Mouse (Mus musculus): ENCODE data around the gene Tmc8. TPM values are rescaled to one million over a fixed set of nuclear protein-coding genes. Genes with fewer than 3 reads are reported as not detected.

Gene Tmc8
- polyA plus RNA-seq, 1 experiment from 2014 or later: 1.5 TPM

GRCm38 (mm10) chr11:117776085-117776792, 5.6 kb upstream of the Tmc8 start:
- WGBS: 91% methylated on average over 14 of the region's 14 CpGs
- H3K4me3 ChIP-seq: no peak overlapping the region
- no peak overlapping the region; the same call in 1 of the 2 replicates for H3K27ac ChIP-seq
- no peaks in the 10 kb centered on the region for H3K9me3 ChIP-seq (replicated peaks)
- no peak for DNase-seq (ENCODE audit: low spot score)
- H3K4me1 ChIP-seq: peaks cover 36% of the 10 kb centered on the region
- H3K36me3 ChIP-seq: peaks cover 69% of the 10 kb centered on the region
- peaks cover 2% of the 10 kb centered on the region for H3K27me3 ChIP-seq (ENCODE audit: low read depth, poor library complexity, severe bottlenecking)

- Histone ChIP-seq H3K4me3 (no peak overlapping the region), H3K27me3 (ENCODE audit: low read depth, poor library complexity, severe bottlenecking) (peaks cover 10% of the 10 kb centered on the region), H3K36me3 (peaks cover 61% of the 10 kb centered on the region), H3K4me1 (peaks cover 45% of the 10 kb centered on the region), H3K27ac (no peak overlapping the region), H3K9me3 (replicated peaks) (no peaks in the 10 kb centered on the region)
- no peak for DNase-seq (ENCODE audit: low spot score)
- 91% methylated on average over 5 of the region's 5 CpGs for whole genome bisulfite sequencing
These were observed 4.8 kb upstream of the Tmc8 start for GRCm38 (mm10) chr11:117777111-117777510.

GRCm38 (mm10) chr11:117778031-117778430, 3.8 kb upstream of the Tmc8 start:
- peak overlapping the region; percentile 91; the same call in 1 of the 2 replicates for H3K27ac ChIP-seq
- peaks cover 54% of the 10 kb centered on the region for H3K4me1 ChIP-seq
- DNase-seq (ENCODE audit: low spot score): no peak
- H3K4me3 ChIP-seq: no peak overlapping the region
- H3K36me3 ChIP-seq: peaks cover 51% of the 10 kb centered on the region
- peaks cover 20% of the 10 kb centered on the region for H3K27me3 ChIP-seq (ENCODE audit: low read depth, poor library complexity, severe bottlenecking)
- 94% methylated on average over 11 of the region's 11 CpGs for WGBS
- H3K9me3 ChIP-seq (replicated peaks): no peaks in the 10 kb centered on the region

GRCm38 (mm10) chr11:117778851-117779433, 2.9 kb upstream of the Tmc8 start:
- H3K4me3 ChIP-seq: peak overlapping the region; percentile 66
- DNase-seq (ENCODE audit: low spot score): peak; percentile 53
- no peaks in the 10 kb centered on the region for H3K9me3 ChIP-seq (replicated peaks)
- 52% methylated on average over 12 of the region's 12 CpGs for whole genome bisulfite sequencing
- peak overlapping the region; percentile 91 for H3K27ac ChIP-seq
- peaks cover 42% of the 10 kb centered on the region for H3K36me3 ChIP-seq
- H3K27me3 ChIP-seq (ENCODE audit: low read depth, poor library complexity, severe bottlenecking): peaks cover 29% of the 10 kb centered on the region
- peaks cover 62% of the 10 kb centered on the region for H3K4me1 ChIP-seq

- Histone ChIP-seq H3K27me3 (ENCODE audit: low read depth, poor library complexity, severe bottlenecking) (peaks cover 35% of the 10 kb centered on the region), H3K27ac (peak overlapping the region; percentile 91), H3K4me1 (peaks cover 62% of the 10 kb centered on the region), H3K9me3 (replicated peaks) (no peaks in the 10 kb centered on the region), H3K4me3 (peak overlapping the region; percentile 66), H3K36me3 (peaks cover 36% of the 10 kb centered on the region)
- peak; percentile 76 for DNase-seq (ENCODE audit: low spot score)
- WGBS: 3% methylated on average over 38 of the region's 38 CpGs
These were observed 2.3 kb upstream of the Tmc8 start for GRCm38 (mm10) chr11:117779434-117780198.

GRCm38 (mm10) chr11:117780199-117780515, 1.7 kb upstream of the Tmc8 start:
- peaks cover 30% of the 10 kb centered on the region for H3K36me3 ChIP-seq
- DNase-seq (ENCODE audit: low spot score): no peak
- peaks cover 62% of the 10 kb centered on the region for H3K4me1 ChIP-seq
- 1% methylated on average over 17 of the region's 17 CpGs for WGBS
- H3K4me3 ChIP-seq: peak overlapping the region; percentile 66
- no peaks in the 10 kb centered on the region for H3K9me3 ChIP-seq (replicated peaks)
- H3K27me3 ChIP-seq (ENCODE audit: low read depth, poor library complexity, severe bottlenecking): peaks cover 41% of the 10 kb centered on the region
- H3K27ac ChIP-seq: peak overlapping the region; percentile 91

GRCm38 (mm10) chr11:117780582-117781111, 1.2 kb upstream of the Tmc8 start:
- Histone ChIP-seq H3K4me1 (peaks cover 62% of the 10 kb centered on the region), H3K4me3 (peak overlapping the region; percentile 66), H3K36me3 (peaks cover 25% of the 10 kb centered on the region), H3K27me3 (ENCODE audit: low read depth, poor library complexity, severe bottlenecking) (peaks cover 41% of the 10 kb centered on the region), H3K9me3 (replicated peaks) (no peaks in the 10 kb centered on the region), H3K27ac (peak overlapping the region; percentile 91)
- DNase-seq (ENCODE audit: low spot score): peak; percentile 89
- under 1% methylated on average over 19 of the region's 19 CpGs for WGBS

GRCm38 (mm10) chr11:117781199-117781821, 566 bp upstream of the Tmc8 start:
- WGBS: 20% methylated on average over 18 of the region's 18 CpGs
- peaks cover 19% of the 10 kb centered on the region for H3K36me3 ChIP-seq
- H3K4me1 ChIP-seq: peaks cover 65% of the 10 kb centered on the region
- H3K4me3 ChIP-seq: peak overlapping the region; percentile 66
- peak overlapping the region; percentile 91 for H3K27ac ChIP-seq
- peak; percentile 50 for DNase-seq (ENCODE audit: low spot score)
- no peaks in the 10 kb centered on the region for H3K9me3 ChIP-seq (replicated peaks)
- peaks cover 41% of the 10 kb centered on the region for H3K27me3 ChIP-seq (ENCODE audit: low read depth, poor library complexity, severe bottlenecking)

GRCm38 (mm10) chr11:117782705-117783034, 794 bp downstream of the Tmc8 start:
- no peak for DNase-seq (ENCODE audit: low spot score)
- H3K27me3 ChIP-seq (ENCODE audit: low read depth, poor library complexity, severe bottlenecking): peaks cover 41% of the 10 kb centered on the region
- peaks cover 71% of the 10 kb centered on the region for H3K4me1 ChIP-seq
- peaks cover 6% of the 10 kb centered on the region for H3K36me3 ChIP-seq
- 52% methylated on average over 9 of the region's 9 CpGs for WGBS
- H3K27ac ChIP-seq: peak overlapping the region; percentile 76
- peak overlapping the region; percentile 48 for H3K4me3 ChIP-seq
- H3K9me3 ChIP-seq (replicated peaks): no peaks in the 10 kb centered on the region

GRCm38 (mm10) chr11:117783089-117783488, 1.2 kb downstream of the Tmc8 start:
- WGBS: 5% methylated on average over 31 of the region's 31 CpGs
- peak; percentile 84 for DNase-seq (ENCODE audit: low spot score)
- Histone ChIP-seq H3K36me3 (peaks cover 1% of the 10 kb centered on the region), H3K27me3 (ENCODE audit: low read depth, poor library complexity, severe bottlenecking) (peaks cover 41% of the 10 kb centered on the region), H3K9me3 (replicated peaks) (no peaks in the 10 kb centered on the region), H3K27ac (peak overlapping the region; percentile 76), H3K4me1 (peaks cover 67% of the 10 kb centered on the region), H3K4me3 (peak overlapping the region; percentile 48)

GRCm38 (mm10) chr11:117783683-117784309, 1.9 kb downstream of the Tmc8 start:
- Histone ChIP-seq H3K27me3 (ENCODE audit: low read depth, poor library complexity, severe bottlenecking) (peaks cover 41% of the 10 kb centered on the region), H3K36me3 (no peaks in the 10 kb centered on the region), H3K9me3 (replicated peaks) (no peaks in the 10 kb centered on the region), H3K4me1 (peaks cover 60% of the 10 kb centered on the region), H3K27ac (peak overlapping the region; percentile 76), H3K4me3 (peak overlapping the region; percentile 48)
- WGBS: 35% methylated on average over 10 of the region's 10 CpGs
- peak; percentile 54 for DNase-seq (ENCODE audit: low spot score)

- WGBS: 8% methylated on average over 10 of the region's 10 CpGs
- Histone ChIP-seq H3K27ac (peak overlapping the region; percentile 66), H3K4me1 (peaks cover 48% of the 10 kb centered on the region), H3K27me3 (ENCODE audit: low read depth, poor library complexity, severe bottlenecking) (peaks cover 56% of the 10 kb centered on the region), H3K36me3 (no peaks in the 10 kb centered on the region), H3K9me3 (replicated peaks) (no peaks in the 10 kb centered on the region), H3K4me3 (no peak overlapping the region)
- DNase-seq (ENCODE audit: low spot score): peak; percentile 70
These were observed 4.4 kb downstream of the Tmc8 start for GRCm38 (mm10) chr11:117786294-117786693.

Data from limb, embryonic 10.5 days (tissue).